Mouse (Mus musculus) bone marrow, adult 2 months (tissue): ENCODE results near the gene Adgrf3.

Source experiments
- CTCF ChIP-seq: fragments of 200-500 bp; IDR thresholded peaks from 2 replicates; pipeline ENCODE4 v1.5.1; 2011; ENCODE audit warnings: low read length, control low read depth; ENCODE audit not compliant: control insufficient read depth, insufficient read depth
- POLR2A ChIP-seq: fragments of 200-500 bp; IDR thresholded peaks from 2 replicates; pipeline ENCODE4 v1.6.1; 2011; ENCODE audit warnings: low read depth, mild to moderate bottlenecking, control low read depth, low read length, borderline replicate concordance; ENCODE audit not compliant: control insufficient read depth

- no peak for TF ChIP-seq POLR2A
- TF ChIP-seq CTCF = peak; percentile 46; the same call in 1 of the 2 replicates
Measured at GRCm38 (mm10) chr5:30207276-30207675, 1.8 kb upstream of the Adgrf3 start.
